Mouse (Mus musculus) midbrain, embryonic 10.5 days (tissue): ENCODE data around the gene Sh2d4b. TPM values are rescaled to one million over a fixed set of nuclear protein-coding genes. Genes with fewer than 3 reads are reported as not detected.
A peak's percentile ranks its signal among the peaks of the same experiment; 100 is the strongest.

ENCODE experiments used
- DNase-seq: peaks from one replicate; pipeline ENCODE4 v3.0.0-alpha.2; 2017; ENCODE audit warnings: low spot score
- H3K27ac ChIP-seq: fragments of 300-500 bp; sonication (generic); replicated peaks from 2 replicates; pipeline ENCODE4 v1.5.1; 2016; ENCODE audit warnings: mild to moderate bottlenecking
- H3K27me3 ChIP-seq: fragments of 300-500 bp; sonication (generic); 2 replicates; pipeline ENCODE4 v1.6.1; 2016; ENCODE audit warnings: low read depth, mild to moderate bottlenecking; ENCODE audit not compliant: poor library complexity, severe bottlenecking
- H3K36me3 ChIP-seq: fragments of 300-500 bp; sonication (generic); 2 replicates; pipeline ENCODE4 v1.6.1; 2016; ENCODE audit warnings: mild to moderate bottlenecking, moderate library complexity
- H3K4me1 ChIP-seq: fragments of 300-500 bp; sonication (generic); 2 replicates; pipeline ENCODE4 v1.6.1; 2016
- H3K4me3 ChIP-seq: fragments of 300-500 bp; sonication (generic); 2 replicates; pipeline ENCODE4 v1.5.1; 2016; ENCODE audit warnings: mild to moderate bottlenecking, moderate library complexity
- H3K9me3 ChIP-seq: fragments of 300-500 bp; sonication (generic); replicated peaks from 2 replicates; pipeline ENCODE4 v1.6.1; 2016; ENCODE audit warnings: mild to moderate bottlenecking
- WGBS: fragments of 180-500 bp; shearing (Covaris S2); methylation state at CpG from one replicate; pipeline ENCODE4 v1.1.7; 2016; 5-methylcytosine and 5-hydroxymethylcytosine counted together
- polyA plus RNA-seq: library from polyadenylated mRNA; unstranded; fragments of >200 nt; fragmentation: Nextera tagmentation; extraction: Ambion mirVana; gene quantifications from 2 replicates; pipeline ENCODE4 v1.2.1, GENCODE M21; 2016

The Sh2d4b gene
- polyA plus RNA-seq, 1 experiment from 2014 or later = 0.31 TPM

DNA sequence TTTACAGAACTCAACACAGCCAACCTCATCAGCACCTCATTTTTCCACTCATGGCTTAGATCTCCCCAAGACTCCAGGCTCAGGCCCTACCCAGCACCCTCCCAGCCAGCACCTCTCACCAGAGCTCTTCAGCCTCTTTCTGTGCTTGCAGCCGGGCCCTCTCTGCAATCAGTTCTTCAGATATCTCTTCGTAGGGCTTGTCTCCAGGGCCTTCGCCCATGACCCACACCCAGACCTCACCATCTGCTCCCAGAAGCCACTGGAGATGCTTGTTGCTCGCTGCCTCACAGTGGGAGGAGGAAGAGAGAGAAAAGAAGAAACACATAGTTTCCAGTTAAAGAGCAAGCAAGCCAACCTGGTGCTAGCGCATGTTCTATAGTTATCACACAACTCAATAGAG is 19.1 kb downstream of the Sh2d4b start:
- H3K27me3 ChIP-seq = no peaks in the 10 kb centered on the region
- H3K4me1 ChIP-seq = no peaks in the 10 kb centered on the region
- no peaks in the 10 kb centered on the region for H3K36me3 ChIP-seq
- H3K9me3 ChIP-seq = no peaks in the 10 kb centered on the region
- DNase-seq = no peak
- H3K4me3 ChIP-seq = no peak overlapping the region
- 86% methylated on average over 5 of the region's 5 CpGs for WGBS
- H3K27ac ChIP-seq = no peak overlapping the region

DNA sequence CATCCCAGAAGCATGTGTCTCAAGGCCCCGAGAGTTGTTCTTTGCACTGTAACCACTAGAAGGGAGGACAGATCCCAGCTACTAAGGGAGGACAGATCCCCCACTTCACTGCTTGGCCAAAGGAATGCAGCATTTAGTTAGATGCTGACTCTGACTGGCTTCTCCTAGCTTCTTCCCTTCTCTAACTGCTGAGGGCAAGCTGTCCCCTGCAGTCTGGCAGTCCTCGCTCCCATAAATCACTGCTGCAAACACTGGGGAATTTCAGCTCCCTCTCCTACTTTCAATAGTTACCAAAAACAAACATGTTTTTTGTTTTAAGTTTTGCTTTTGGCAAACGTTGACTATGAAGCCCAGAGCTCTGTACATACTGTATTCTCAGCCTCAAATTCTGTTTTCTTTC is 22.5 kb downstream of the Sh2d4b start:
- H3K27ac ChIP-seq = no peak overlapping the region
- H3K4me3 ChIP-seq = no peak overlapping the region
- H3K36me3 ChIP-seq = no peaks in the 10 kb centered on the region
- no peak for DNase-seq
- WGBS = 83% methylated on average over 3 of the region's 3 CpGs
- no peaks in the 10 kb centered on the region for H3K4me1 ChIP-seq
- H3K27me3 ChIP-seq = no peaks in the 10 kb centered on the region
- no peaks in the 10 kb centered on the region for H3K9me3 ChIP-seq

GRCm38 (mm10) chr14:40864811-40865514 is 28.1 kb downstream of the Sh2d4b start:
- Histone ChIP-seq H3K4me3 (no peak overlapping the region), H3K27ac (no peak overlapping the region), H3K9me3 (no peaks in the 10 kb centered on the region), H3K36me3 (no peaks in the 10 kb centered on the region), H3K4me1 (no peaks in the 10 kb centered on the region), H3K27me3 (no peaks in the 10 kb centered on the region)
- WGBS = 58% methylated on average over 6 of the region's 6 CpGs
- no peak for DNase-seq

- Histone ChIP-seq H3K9me3 (no peaks in the 10 kb centered on the region), H3K4me1 (no peaks in the 10 kb centered on the region), H3K4me3 (no peak overlapping the region), H3K36me3 (no peaks in the 10 kb centered on the region), H3K27ac (no peak overlapping the region), H3K27me3 (no peaks in the 10 kb centered on the region)
- DNase-seq = no peak
- 86% methylated on average over 3 of the region's 3 CpGs for WGBS
These were observed 29.4 kb downstream of the Sh2d4b start for GRCm38 (mm10) chr14:40863659-40864058.

GRCm38 (mm10) chr14:40863022-40863421 is 30.0 kb downstream of the Sh2d4b start:
- Histone ChIP-seq H3K27ac (no peak overlapping the region), H3K36me3 (no peaks in the 10 kb centered on the region), H3K27me3 (no peaks in the 10 kb centered on the region), H3K9me3 (no peaks in the 10 kb centered on the region), H3K4me1 (no peaks in the 10 kb centered on the region), H3K4me3 (no peak overlapping the region)
- no peak for DNase-seq

GRCm38 (mm10) chr14:40852978-40853377 is 40.1 kb downstream of the Sh2d4b start:
- Histone ChIP-seq H3K9me3 (no peaks in the 10 kb centered on the region), H3K27me3 (no peaks in the 10 kb centered on the region), H3K4me3 (no peak overlapping the region), H3K4me1 (no peaks in the 10 kb centered on the region), H3K27ac (no peak overlapping the region), H3K36me3 (no peaks in the 10 kb centered on the region)
- no peak for DNase-seq
- WGBS = 79% methylated on average over 5 of the region's 5 CpGs

DNA sequence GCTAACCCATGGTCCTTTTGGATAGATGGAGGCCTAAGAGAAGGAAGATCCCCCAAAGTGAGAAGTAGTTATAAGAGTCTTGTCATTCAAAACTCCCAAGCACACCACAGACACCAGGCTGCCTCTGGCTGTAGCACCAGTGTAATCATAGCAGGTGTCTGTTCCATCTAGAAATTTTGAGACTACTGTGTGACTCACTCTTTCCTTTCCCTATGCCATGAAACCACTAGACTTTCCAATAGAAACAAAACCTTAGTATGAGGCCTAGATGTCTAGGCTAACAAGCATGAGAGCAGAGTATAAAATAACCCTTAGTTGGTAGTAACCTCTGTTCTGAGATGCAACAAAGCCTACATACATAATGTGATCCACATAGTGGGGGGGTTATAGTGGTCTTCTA is 55.7 kb downstream of the Sh2d4b start:
- no peak for DNase-seq
- Histone ChIP-seq H3K27me3 (no peaks in the 10 kb centered on the region), H3K36me3 (no peaks in the 10 kb centered on the region), H3K4me1 (no peaks in the 10 kb centered on the region), H3K4me3 (no peak overlapping the region), H3K9me3 (no peaks in the 10 kb centered on the region), H3K27ac (no peak overlapping the region)

DNA sequence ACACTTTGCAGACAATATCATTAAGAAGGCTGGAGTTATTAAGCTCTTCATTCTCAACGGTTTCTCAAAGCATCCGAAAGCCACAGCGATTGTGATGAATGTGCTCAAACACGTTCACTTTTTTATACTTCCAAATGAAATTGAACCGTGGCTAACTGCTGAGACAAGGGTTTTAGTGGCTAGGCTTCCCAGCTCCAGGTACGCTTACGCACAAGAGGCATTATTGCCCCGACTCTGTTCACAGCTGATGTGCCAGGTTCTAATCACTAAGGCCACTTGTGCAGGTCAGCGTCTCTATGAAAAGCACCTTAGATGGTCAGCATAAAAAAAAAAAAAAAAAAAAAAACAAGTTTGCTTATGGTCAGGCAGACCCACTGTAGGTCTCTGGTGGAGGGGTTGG is 62.6 kb downstream of the Sh2d4b start:
- 93% methylated on average over 9 of the region's 9 CpGs for WGBS
- no peaks in the 10 kb centered on the region for H3K27me3 ChIP-seq
- DNase-seq = no peak

GRCm38 (mm10) chr14:40830094-40830493 is 63.0 kb downstream of the Sh2d4b start:
- Histone ChIP-seq H3K27me3 (no peaks in the 10 kb centered on the region), H3K4me1 (no peaks in the 10 kb centered on the region), H3K36me3 (no peaks in the 10 kb centered on the region), H3K27ac (no peak overlapping the region), H3K9me3 (no peaks in the 10 kb centered on the region), H3K4me3 (no peak overlapping the region)
- WGBS = 89% methylated on average over 11 of the region's 11 CpGs
- DNase-seq = no peak

More for the DNA sequence above, 62.6 kb downstream of the Sh2d4b start:
- Histone ChIP-seq H3K4me1 (no peaks in the 10 kb centered on the region), H3K4me3 (no peak overlapping the region), H3K36me3 (no peaks in the 10 kb centered on the region), H3K27ac (no peak overlapping the region), H3K9me3 (no peaks in the 10 kb centered on the region)

DNA sequence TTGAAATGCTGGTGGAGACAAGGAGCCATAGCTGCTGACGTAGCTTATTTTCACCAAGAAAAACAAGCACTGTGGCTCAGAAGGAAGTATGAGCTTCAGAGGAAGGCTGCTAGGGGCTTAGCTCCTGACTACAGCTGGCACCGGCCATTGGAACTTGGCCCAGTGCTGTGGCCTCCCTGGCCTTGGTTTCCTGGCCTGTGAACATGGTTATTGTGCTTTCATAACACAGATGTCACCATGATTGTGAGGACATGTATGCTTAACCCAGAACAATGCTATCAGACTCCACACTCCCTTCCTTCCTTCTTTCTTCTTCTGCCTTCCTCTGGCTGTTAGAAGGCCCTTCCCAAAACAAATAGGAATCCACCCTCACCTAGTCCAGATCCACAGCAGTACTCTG is 75.0 kb downstream of the Sh2d4b start:
- WGBS = 69% methylated on average over 2 of the region's 2 CpGs
- Histone ChIP-seq H3K9me3 (no peaks in the 10 kb centered on the region), H3K36me3 (no peaks in the 10 kb centered on the region), H3K4me3 (no peak overlapping the region), H3K4me1 (no peaks in the 10 kb centered on the region), H3K27ac (no peak overlapping the region), H3K27me3 (no peaks in the 10 kb centered on the region)
- DNase-seq = no peak

DNA sequence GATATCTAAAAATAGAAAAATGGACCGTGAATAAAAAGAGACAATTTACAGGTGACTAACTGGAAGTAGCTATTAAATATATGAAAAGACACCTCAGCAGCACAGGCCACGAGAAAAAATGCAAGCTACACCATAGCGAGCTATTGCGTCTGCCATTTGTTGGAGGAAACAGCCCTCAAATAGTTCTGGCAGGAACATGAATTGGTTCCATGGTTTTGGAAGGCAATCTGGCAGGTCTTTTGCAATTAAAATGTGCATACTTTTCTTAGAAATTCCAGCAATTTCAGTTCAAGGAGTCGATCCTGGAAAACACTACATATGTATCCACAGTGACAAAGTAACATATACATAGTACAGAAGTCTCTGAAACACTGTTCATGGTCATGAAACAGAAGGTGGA is 76.4 kb downstream of the Sh2d4b start:
- Histone ChIP-seq H3K9me3 (no peaks in the 10 kb centered on the region), H3K4me3 (no peak overlapping the region), H3K36me3 (no peaks in the 10 kb centered on the region), H3K27me3 (no peaks in the 10 kb centered on the region), H3K27ac (no peak overlapping the region), H3K4me1 (no peaks in the 10 kb centered on the region)
- WGBS = 91% methylated on average over 5 of the region's 5 CpGs
- DNase-seq = no peak

DNA sequence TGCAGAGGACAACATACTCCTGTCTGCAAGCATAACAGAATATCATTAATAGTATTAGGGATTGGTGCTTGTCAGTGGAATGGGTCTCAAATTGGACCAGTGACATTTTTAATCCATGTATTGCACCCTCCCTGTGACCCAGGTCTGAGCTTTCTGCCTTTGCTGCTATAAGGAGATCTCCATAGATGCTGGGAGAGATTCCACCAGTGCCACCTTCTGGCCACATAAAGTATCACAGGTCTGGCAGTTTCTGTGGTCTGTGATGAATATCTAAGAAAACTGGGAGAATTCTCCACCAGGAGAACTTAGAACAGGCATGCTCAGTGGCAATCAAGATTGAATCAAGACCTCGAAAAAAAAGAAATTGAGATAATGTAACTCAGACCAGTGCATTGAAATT is 101.5 kb downstream of the Sh2d4b start:
- Histone ChIP-seq H3K4me1 (no peaks in the 10 kb centered on the region), H3K36me3 (no peaks in the 10 kb centered on the region), H3K27ac (no peak overlapping the region), H3K27me3 (no peaks in the 10 kb centered on the region), H3K9me3 (no peaks in the 10 kb centered on the region), H3K4me3 (no peak overlapping the region)
- DNase-seq = peak; percentile 51
- 44% methylated on average over 1 of the region's 1 CpGs for WGBS

DNA sequence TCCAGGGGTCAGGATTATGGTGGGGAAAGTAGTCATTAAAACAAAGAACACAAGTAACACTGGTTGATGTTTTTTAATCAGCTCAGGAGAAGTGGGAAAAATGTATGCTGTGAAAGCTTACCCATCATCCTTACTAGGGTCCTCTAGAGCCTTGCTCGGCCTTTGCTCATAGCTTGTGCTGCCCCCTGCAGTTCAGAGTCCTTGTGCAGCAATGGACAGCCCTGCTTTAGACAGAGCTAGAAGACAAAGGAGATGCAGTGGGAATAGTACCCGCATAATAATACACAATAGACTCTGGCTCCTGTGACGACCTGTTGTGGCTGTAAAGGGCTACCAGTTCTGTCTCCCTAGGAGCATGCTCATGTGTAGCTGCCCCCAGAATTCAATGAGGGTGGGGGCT is 104.0 kb downstream of the Sh2d4b start:
- no peak overlapping the region for H3K4me3 ChIP-seq
- H3K27me3 ChIP-seq = no peaks in the 10 kb centered on the region
- H3K27ac ChIP-seq = no peak overlapping the region
- H3K9me3 ChIP-seq = no peaks in the 10 kb centered on the region
- DNase-seq = peak; percentile 36
- no peaks in the 10 kb centered on the region for H3K4me1 ChIP-seq
- 36% methylated on average over 3 of the region's 3 CpGs for whole genome bisulfite sequencing
- H3K36me3 ChIP-seq = no peaks in the 10 kb centered on the region
